Mouse (Mus musculus): ENCODE results near the gene Ergic1. TPM values are rescaled to one million over a fixed set of nuclear protein-coding genes. Genes with fewer than 3 reads are reported as not detected.

The Ergic1 gene
- polyA plus RNA-seq, 1 experiment from 2014 or later: 97.0 TPM

DNA sequence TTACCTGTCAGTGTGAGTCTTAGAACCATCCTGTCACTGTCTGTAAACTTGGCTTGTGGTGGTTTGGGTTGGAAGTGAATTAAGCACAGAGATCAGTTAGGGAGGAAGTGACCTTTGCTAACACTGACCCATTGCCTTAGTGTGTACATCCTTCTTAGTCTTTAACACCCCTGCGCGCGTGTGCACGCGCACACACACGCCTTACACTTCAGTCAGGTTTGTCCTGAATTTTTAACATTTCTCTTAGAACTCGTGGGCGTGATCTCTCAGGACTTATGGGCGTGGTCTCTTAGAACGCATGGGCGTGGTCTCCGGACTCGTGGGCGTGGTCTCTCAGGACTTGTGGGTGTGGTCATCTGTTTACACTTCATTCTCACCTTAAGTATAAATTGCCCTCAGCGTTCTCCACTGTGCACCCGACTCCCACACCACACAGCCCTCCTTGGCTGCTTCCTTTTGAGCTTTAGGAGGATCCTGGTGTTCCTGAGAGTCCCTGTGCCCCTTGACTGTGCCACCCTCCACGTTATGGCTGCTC, 39.7 kb downstream of the Ergic1 start:
- H3K4me3 ChIP-seq (ENCODE audit: low read length): no peak overlapping the region
- no peak overlapping the region for H3K9ac ChIP-seq (ENCODE audit: low read depth, low read length)
- no peaks in the 10 kb centered on the region for H3K27me3 ChIP-seq (replicated peaks; ENCODE audit: control insufficient read depth, insufficient read depth, low read length)
- H3K9me3 ChIP-seq (ENCODE audit: control insufficient read depth, low read length): no peaks in the 10 kb centered on the region
- H3K27ac ChIP-seq (ENCODE audit: low read depth, low read length): no peak overlapping the region
- H3K4me1 ChIP-seq (ENCODE audit: control insufficient read depth, insufficient read depth, low read depth, low read length): peaks cover 31% of the 10 kb centered on the region
- no peaks in the 10 kb centered on the region for H3K36me3 ChIP-seq (ENCODE audit: control insufficient read depth, insufficient read depth, low read length)
- no peak for ATAC-seq
- H3K4me2 ChIP-seq (ENCODE audit: low read length): no peak overlapping the region
- 76% methylated on average over 17 of the region's 17 CpGs for WGBS

DNA sequence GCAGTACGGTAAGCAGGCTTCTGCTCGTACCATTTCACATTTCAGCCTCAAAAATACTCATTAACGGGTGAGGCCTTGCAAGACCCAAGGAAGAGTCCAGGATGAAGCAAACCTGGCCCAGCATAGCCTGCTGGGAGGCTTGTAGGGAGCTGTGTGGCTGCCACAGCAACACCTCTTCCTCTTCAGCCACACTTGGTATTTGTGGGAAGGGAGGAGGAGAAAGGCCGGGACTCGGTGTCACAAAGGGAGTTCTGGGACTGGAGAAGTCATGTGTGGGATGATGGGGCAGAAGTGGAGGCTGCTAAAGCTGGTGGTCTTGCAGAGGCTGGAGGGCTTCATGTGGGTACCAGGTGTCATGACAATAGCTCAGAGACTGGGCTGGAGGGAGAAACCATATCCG, 40.2 kb downstream of the Ergic1 start:
- WGBS: 66% methylated on average over 6 of the region's 6 CpGs
- H3K4me1 ChIP-seq (ENCODE audit: control insufficient read depth, insufficient read depth, low read depth, low read length): peaks cover 26% of the 10 kb centered on the region
- no peaks in the 10 kb centered on the region for H3K36me3 ChIP-seq (ENCODE audit: control insufficient read depth, insufficient read depth, low read length)
- no peaks in the 10 kb centered on the region for H3K27me3 ChIP-seq (replicated peaks; ENCODE audit: control insufficient read depth, insufficient read depth, low read length)
- H3K27ac ChIP-seq (ENCODE audit: low read depth, low read length): peak overlapping the region; percentile 6; the same call in 1 of the 2 replicates
- no peaks in the 10 kb centered on the region for H3K9me3 ChIP-seq (ENCODE audit: control insufficient read depth, low read length)
- H3K4me3 ChIP-seq (ENCODE audit: low read length): no peak overlapping the region
- no peak overlapping the region for H3K9ac ChIP-seq (ENCODE audit: low read depth, low read length)
- H3K4me2 ChIP-seq (ENCODE audit: low read length): no peak overlapping the region
- no peak for ATAC-seq

DNA sequence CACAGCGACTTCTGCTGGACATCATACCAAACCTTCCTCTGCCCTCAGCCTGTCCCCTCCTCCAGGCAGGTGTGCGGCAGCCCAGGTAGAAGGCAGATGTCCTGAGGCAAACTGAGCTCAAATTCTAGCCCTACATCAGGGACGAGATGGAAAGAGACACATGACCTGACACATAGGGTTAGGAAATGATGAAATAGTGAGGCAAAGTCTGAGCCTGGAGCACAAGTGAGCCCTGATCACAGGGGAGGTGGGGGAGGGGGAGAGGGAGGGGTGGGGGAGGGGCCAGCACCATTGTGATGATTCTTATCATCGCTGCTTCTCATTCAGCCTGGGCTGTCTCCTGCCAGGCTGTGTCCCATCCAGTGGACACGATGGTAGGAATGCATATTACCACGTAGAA, 40.6 kb downstream of the Ergic1 start:
- WGBS: 44% methylated on average over 6 of the region's 6 CpGs
- no peak overlapping the region for H3K9ac ChIP-seq (ENCODE audit: low read depth, low read length)

DNA sequence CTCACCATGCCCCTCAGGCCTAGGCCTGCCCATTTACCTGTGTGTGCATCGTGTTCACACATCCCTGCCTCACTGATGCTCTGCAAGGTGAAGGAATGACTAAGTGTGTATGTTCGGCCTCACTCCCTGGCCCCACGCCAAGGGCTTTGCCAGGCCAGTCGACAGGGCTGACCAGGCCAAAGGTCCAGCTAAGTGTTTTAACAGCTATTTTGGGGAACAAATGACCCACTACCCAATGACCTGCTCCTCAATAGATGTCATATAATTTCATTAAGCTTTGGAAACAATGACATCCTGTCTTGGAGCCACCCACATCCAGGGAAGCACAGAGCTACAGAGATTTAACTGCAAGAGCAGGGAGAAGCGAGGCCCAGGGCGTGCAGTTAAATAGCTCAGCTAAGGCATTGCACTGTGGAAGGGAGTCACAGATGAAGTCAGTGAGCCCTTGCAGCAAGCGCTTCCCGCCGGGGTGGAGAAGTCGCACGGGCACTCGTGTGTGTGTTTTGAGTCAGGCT, 41.1 kb downstream of the Ergic1 start:
- peak; percentile 58; the same call in 1 of the 2 replicates for ATAC-seq
- H3K4me3 ChIP-seq (ENCODE audit: low read length): no peak overlapping the region
- H3K36me3 ChIP-seq (ENCODE audit: control insufficient read depth, insufficient read depth, low read length): no peaks in the 10 kb centered on the region
- no peak overlapping the region for H3K9ac ChIP-seq (ENCODE audit: low read depth, low read length)
- H3K27ac ChIP-seq (ENCODE audit: low read depth, low read length): peak overlapping the region; percentile 64
- no peak overlapping the region for H3K4me2 ChIP-seq (ENCODE audit: low read length)
- H3K9me3 ChIP-seq (ENCODE audit: control insufficient read depth, low read length): no peaks in the 10 kb centered on the region
- peaks cover 20% of the 10 kb centered on the region for H3K4me1 ChIP-seq (ENCODE audit: control insufficient read depth, insufficient read depth, low read depth, low read length)
- no peaks in the 10 kb centered on the region for H3K27me3 ChIP-seq (replicated peaks; ENCODE audit: control insufficient read depth, insufficient read depth, low read length)
- WGBS: 44% methylated on average over 12 of the region's 12 CpGs

More for the DNA sequence above, 40.6 kb downstream of the Ergic1 start:
- Histone ChIP-seq H3K27me3 (replicated peaks; ENCODE audit: control insufficient read depth, insufficient read depth, low read length) (no peaks in the 10 kb centered on the region), H3K4me2 (ENCODE audit: low read length) (no peak overlapping the region), H3K4me1 (ENCODE audit: control insufficient read depth, insufficient read depth, low read depth, low read length) (peaks cover 22% of the 10 kb centered on the region), H3K4me3 (ENCODE audit: low read length) (no peak overlapping the region), H3K27ac (ENCODE audit: low read depth, low read length) (peak overlapping the region; percentile 64), H3K36me3 (ENCODE audit: control insufficient read depth, insufficient read depth, low read length) (no peaks in the 10 kb centered on the region), H3K9me3 (ENCODE audit: control insufficient read depth, low read length) (no peaks in the 10 kb centered on the region)
- ATAC-seq: no peak

DNA sequence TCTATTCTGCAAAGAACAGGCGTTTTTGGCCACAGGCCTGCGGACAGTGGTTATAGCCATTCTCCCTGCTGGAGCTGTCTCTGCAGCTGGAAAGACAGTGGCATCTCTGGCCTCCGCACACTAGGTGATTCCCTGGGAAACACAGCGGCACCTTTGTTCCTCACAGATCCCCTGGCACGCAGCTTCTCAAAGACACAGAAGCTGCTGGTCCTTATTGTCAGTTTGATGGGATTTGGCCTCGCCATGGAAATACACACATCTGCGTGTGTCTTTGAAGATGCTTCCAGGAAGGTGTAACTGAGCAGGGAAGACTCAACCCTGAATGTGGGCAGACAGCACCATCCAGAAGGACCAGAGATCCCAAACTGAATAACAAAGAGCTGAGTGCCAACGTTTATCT, 42.0 kb downstream of the Ergic1 start:
- Histone ChIP-seq H3K27me3 (replicated peaks; ENCODE audit: control insufficient read depth, insufficient read depth, low read length) (no peaks in the 10 kb centered on the region), H3K4me2 (ENCODE audit: low read length) (no peak overlapping the region), H3K4me3 (ENCODE audit: low read length) (no peak overlapping the region), H3K27ac (ENCODE audit: low read depth, low read length) (no peak overlapping the region), H3K9me3 (ENCODE audit: control insufficient read depth, low read length) (no peaks in the 10 kb centered on the region), H3K4me1 (ENCODE audit: control insufficient read depth, insufficient read depth, low read depth, low read length) (peaks cover 20% of the 10 kb centered on the region), H3K36me3 (ENCODE audit: control insufficient read depth, insufficient read depth, low read length) (no peaks in the 10 kb centered on the region), H3K9ac (ENCODE audit: low read depth, low read length) (no peak overlapping the region)
- 76% methylated on average over 8 of the region's 8 CpGs for WGBS
- no peak for ATAC-seq

DNA sequence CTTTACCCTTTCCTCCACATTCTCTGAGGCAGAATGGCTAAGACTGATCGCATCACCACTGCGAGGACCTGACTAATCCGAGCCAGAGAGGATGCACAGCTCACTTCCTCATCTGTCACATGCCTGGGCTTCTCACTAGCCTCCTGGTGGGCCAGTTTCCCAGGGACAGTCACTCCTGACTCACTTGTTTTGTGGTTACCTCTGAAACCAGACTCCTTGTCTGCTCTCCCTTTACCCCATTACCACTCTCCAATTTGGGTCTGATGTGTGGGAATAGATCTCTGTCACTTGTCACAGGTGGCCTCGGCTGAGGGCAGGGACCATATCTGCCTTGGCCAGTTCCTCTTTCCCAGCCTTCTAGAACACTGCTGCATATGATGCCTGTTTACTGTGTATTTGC, 44.3 kb downstream of the Ergic1 start:
- Histone ChIP-seq H3K4me2 (ENCODE audit: low read length) (no peak overlapping the region), H3K4me1 (ENCODE audit: control insufficient read depth, insufficient read depth, low read depth, low read length) (peaks cover 20% of the 10 kb centered on the region), H3K9ac (ENCODE audit: low read depth, low read length) (no peak overlapping the region), H3K36me3 (ENCODE audit: control insufficient read depth, insufficient read depth, low read length) (peaks cover 3% of the 10 kb centered on the region; the same call in 1 of the 2 replicates), H3K27ac (ENCODE audit: low read depth, low read length) (no peak overlapping the region), H3K9me3 (ENCODE audit: control insufficient read depth, low read length) (no peaks in the 10 kb centered on the region), H3K4me3 (ENCODE audit: low read length) (no peak overlapping the region), H3K27me3 (replicated peaks; ENCODE audit: control insufficient read depth, insufficient read depth, low read length) (no peaks in the 10 kb centered on the region)
- WGBS: 88% methylated on average over 4 of the region's 4 CpGs
- ATAC-seq: no peak

DNA sequence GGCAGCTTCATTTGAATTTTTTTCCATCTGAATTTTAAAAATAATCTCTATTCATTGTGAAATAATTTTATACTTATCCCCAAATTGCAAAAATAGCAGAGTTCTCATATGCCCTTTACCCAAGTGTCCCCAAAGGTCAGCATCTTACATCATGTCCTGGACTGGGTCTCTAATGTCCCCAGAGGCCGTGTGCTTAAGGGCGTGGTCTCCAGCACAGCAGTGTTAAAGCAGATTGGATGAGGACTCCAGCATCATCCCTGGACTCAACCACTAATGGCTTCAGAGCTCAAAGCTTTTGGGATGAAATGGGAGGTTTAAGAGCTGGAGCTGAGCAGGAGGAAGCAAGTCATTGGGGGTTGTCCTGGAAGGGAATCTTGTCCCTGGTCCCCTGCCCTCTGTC, 45.2 kb downstream of the Ergic1 start:
- H3K36me3 ChIP-seq (ENCODE audit: control insufficient read depth, insufficient read depth, low read length): peaks cover 3% of the 10 kb centered on the region; the same call in 1 of the 2 replicates
- no peak overlapping the region for H3K4me2 ChIP-seq (ENCODE audit: low read length)
- no peak overlapping the region for H3K9ac ChIP-seq (ENCODE audit: low read depth, low read length)
- no peak overlapping the region for H3K27ac ChIP-seq (ENCODE audit: low read depth, low read length)
- no peaks in the 10 kb centered on the region for H3K9me3 ChIP-seq (ENCODE audit: control insufficient read depth, low read length)
- 91% methylated on average over 2 of the region's 2 CpGs for WGBS
- ATAC-seq: no peak
- peaks cover 17% of the 10 kb centered on the region for H3K4me1 ChIP-seq (ENCODE audit: control insufficient read depth, insufficient read depth, low read depth, low read length)
- H3K4me3 ChIP-seq (ENCODE audit: low read length): no peak overlapping the region
- no peaks in the 10 kb centered on the region for H3K27me3 ChIP-seq (replicated peaks; ENCODE audit: control insufficient read depth, insufficient read depth, low read length)

DNA sequence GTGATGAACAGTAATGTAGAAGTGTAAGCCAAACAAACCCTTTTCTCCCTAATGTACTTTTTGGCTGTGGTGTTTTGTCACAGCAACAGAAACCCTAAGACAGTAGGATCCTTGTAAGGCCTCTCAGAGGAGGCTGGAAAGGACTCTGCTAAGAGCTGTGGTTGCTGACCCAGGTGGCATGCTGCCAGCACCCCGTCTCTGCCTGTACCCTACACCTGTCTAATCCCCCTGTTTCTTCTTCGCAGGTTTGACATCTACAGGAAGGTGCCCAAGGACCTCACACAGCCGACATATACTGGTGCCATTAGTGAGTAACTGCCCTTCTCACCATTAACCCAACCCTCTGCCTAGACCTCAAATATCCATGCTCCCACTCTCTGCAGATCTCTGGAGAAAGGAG, 47.1 kb downstream of the Ergic1 start:
- no peak for ATAC-seq
- H3K9ac ChIP-seq (ENCODE audit: low read depth, low read length): no peak overlapping the region
- no peaks in the 10 kb centered on the region for H3K27me3 ChIP-seq (replicated peaks; ENCODE audit: control insufficient read depth, insufficient read depth, low read length)
- no peak overlapping the region for H3K4me3 ChIP-seq (ENCODE audit: low read length)
- H3K36me3 ChIP-seq (ENCODE audit: control insufficient read depth, insufficient read depth, low read length): peaks cover 3% of the 10 kb centered on the region; the same call in 1 of the 2 replicates
- no peak overlapping the region for H3K27ac ChIP-seq (ENCODE audit: low read depth, low read length)
- no peaks in the 10 kb centered on the region for H3K9me3 ChIP-seq (ENCODE audit: control insufficient read depth, low read length)
- 94% methylated on average over 3 of the region's 3 CpGs for WGBS
- no peak overlapping the region for H3K4me2 ChIP-seq (ENCODE audit: low read length)
- H3K4me1 ChIP-seq (ENCODE audit: control insufficient read depth, insufficient read depth, low read depth, low read length): peaks cover 3% of the 10 kb centered on the region; the same call in 1 of the 2 replicates

DNA sequence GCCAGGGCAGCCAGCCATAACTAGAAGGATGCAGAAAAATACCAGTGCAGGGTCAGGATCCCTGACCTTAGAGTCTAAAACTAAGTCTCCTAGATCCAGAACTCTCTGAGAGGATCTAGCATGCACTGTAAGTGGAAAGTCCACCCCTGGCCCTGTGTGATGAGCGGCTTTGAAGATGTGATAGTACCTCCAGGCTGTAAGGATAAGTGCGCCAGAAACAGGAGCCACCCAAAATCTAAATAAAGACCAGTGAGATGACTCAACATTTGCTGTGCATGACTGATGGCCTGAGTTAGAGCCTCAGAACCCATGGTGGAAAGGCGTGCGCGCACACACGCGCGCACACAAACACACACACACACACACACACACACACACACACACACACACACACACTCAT, 47.6 kb downstream of the Ergic1 start:
- Histone ChIP-seq H3K4me3 (ENCODE audit: low read length) (no peak overlapping the region), H3K27ac (ENCODE audit: low read depth, low read length) (no peak overlapping the region), H3K9ac (ENCODE audit: low read depth, low read length) (no peak overlapping the region), H3K9me3 (ENCODE audit: control insufficient read depth, low read length) (no peaks in the 10 kb centered on the region), H3K36me3 (ENCODE audit: control insufficient read depth, insufficient read depth, low read length) (peaks cover 3% of the 10 kb centered on the region; the same call in 1 of the 2 replicates), H3K27me3 (replicated peaks; ENCODE audit: control insufficient read depth, insufficient read depth, low read length) (no peaks in the 10 kb centered on the region), H3K4me2 (ENCODE audit: low read length) (no peak overlapping the region), H3K4me1 (ENCODE audit: control insufficient read depth, insufficient read depth, low read depth, low read length) (peaks cover 3% of the 10 kb centered on the region; the same call in 1 of the 2 replicates)
- 93% methylated on average over 6 of the region's 8 CpGs for WGBS
- ATAC-seq: no peak

All from hindbrain, embryonic 16.5 days (tissue).